Mouse (Mus musculus): ENCODE measurements around the gene Npc1l1. TPM values are rescaled to one million over a fixed set of nuclear protein-coding genes. Genes with fewer than 3 reads are reported as not detected.
"Not testable (repeated sequence)": the region's sequence is repeated elsewhere in the genome, so short reads cannot be mapped to it uniquely, and the experiment has no call there.

Gene Npc1l1
- polyA plus RNA-seq, 1 experiment from 2014 or later = not detected

DNA sequence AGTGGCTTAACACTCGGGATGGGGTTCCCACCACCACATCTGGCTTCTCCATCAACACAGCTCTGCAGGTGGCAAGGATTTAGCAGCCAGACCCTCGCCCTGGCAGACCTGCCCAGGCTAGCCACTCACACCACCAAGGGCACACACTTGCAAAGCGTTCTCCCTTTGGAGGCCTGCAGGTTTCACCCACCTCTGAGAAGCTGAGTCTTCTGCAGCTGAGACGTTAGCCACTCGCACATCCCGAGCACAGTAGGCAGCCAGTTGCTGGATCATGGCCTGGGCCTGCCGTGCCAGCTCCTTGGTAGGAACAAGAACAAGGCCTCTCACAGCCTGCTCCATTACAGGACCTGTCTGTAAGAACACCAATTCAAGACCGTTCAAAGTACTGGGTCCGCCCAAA is 36.7 kb upstream of the Npc1l1 start:
- H3K4me1 ChIP-seq (ENCODE audit: insufficient read depth) = peaks cover 5% of the 10 kb centered on the region; the same call in 1 of the 2 replicates
- H3K9me3 ChIP-seq (ENCODE audit: low read depth, low read length) = no peaks in the 10 kb centered on the region
- H3K9ac ChIP-seq = peak overlapping the region; percentile 83
- WGBS = 63% methylated on average over 9 of the region's 9 CpGs
- H3K36me3 ChIP-seq (ENCODE audit: insufficient read depth) = peaks cover 61% of the 10 kb centered on the region
- ATAC-seq (ENCODE audit: insufficient read depth) (no peak), DNase-seq (no peak)
- H3K4me3 ChIP-seq (ENCODE audit: low read depth, low read length) = peak overlapping the region; percentile 98
- H3K27ac ChIP-seq (ENCODE audit: low read depth) = no peak overlapping the region
- H3K27me3 ChIP-seq (ENCODE audit: insufficient read depth, low read length) = no peaks in the 10 kb centered on the region
- peak overlapping the region; percentile 87 for H3K4me2 ChIP-seq
- TF ChIP-seq CTCF (IDR thresholded peaks at IDR 0.05; ENCODE audit: low read depth) = no peak

DNA sequence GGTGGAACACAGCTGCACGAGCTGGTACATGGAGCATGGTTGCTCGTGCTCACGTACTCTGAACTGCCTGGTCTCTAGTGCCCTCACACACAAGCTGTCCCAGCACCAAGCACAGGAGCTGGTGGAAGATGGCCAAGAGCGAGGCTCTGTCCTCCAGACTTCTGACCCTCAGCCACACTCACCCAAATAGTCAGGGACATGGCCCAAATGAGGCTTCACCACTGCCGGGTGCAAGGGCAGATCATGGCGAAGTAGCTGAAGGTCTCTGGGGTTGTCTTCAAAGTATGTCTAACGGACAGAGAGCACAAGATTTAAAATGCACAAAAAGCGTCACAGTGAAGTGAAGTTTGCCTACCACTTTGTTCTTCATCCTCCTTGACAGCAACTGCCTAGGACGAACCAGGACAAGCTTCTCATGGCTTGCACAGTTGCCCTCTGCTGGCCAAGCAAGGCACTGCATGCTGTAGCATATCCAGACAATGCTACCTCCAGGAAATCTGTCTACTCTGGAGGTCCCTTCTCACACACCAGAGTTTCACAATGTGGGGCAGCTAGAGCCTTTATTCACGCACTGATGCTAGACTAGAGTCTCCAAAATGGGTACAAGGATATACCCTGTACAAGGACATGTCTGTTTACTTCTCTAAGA is 31.6 kb upstream of the Npc1l1 start:
- Histone ChIP-seq H3K9ac (no peak overlapping the region), H3K4me2 (no peak overlapping the region), H3K4me1 (ENCODE audit: insufficient read depth) (peaks cover 2% of the 10 kb centered on the region; the same call in 1 of the 2 replicates), H3K36me3 (ENCODE audit: insufficient read depth) (peaks cover 93% of the 10 kb centered on the region), H3K27me3 (ENCODE audit: insufficient read depth, low read length) (no peaks in the 10 kb centered on the region), H3K4me3 (ENCODE audit: low read depth, low read length) (no peak overlapping the region), H3K9me3 (ENCODE audit: low read depth, low read length) (no peaks in the 10 kb centered on the region), H3K27ac (ENCODE audit: low read depth) (no peak overlapping the region)
- peak; percentile 92 for DNase-seq
- WGBS = 77% methylated on average over 10 of the region's 10 CpGs
- peak; percentile 99 for TF ChIP-seq CTCF (IDR thresholded peaks at IDR 0.05; ENCODE audit: low read depth)
- ATAC-seq (ENCODE audit: insufficient read depth) = no peak

- Histone ChIP-seq H3K27ac (ENCODE audit: low read depth) (no peak overlapping the region), H3K27me3 (ENCODE audit: insufficient read depth, low read length) (no peaks in the 10 kb centered on the region), H3K36me3 (ENCODE audit: insufficient read depth) (peaks cover 74% of the 10 kb centered on the region), H3K9ac (no peak overlapping the region), H3K4me2 (no peak overlapping the region), H3K4me3 (ENCODE audit: low read depth, low read length) (no peak overlapping the region), H3K9me3 (ENCODE audit: low read depth, low read length) (no peaks in the 10 kb centered on the region), H3K4me1 (ENCODE audit: insufficient read depth) (no peaks in the 10 kb centered on the region)
- DNase-seq (no peak), ATAC-seq (ENCODE audit: insufficient read depth) (no peak)
- TF ChIP-seq CTCF (IDR thresholded peaks at IDR 0.05; ENCODE audit: low read depth) = no peak
- WGBS = 92% methylated on average over 7 of the region's 7 CpGs
Measured at GRCm38 (mm10) chr11:6259413-6259812, 29.5 kb upstream of the Npc1l1 start.

GRCm38 (mm10) chr11:6256490-6257072 is 26.6 kb upstream of the Npc1l1 start:
- 69% methylated on average over 6 of the region's 6 CpGs for WGBS
- H3K4me3 ChIP-seq (ENCODE audit: low read depth, low read length) = no peak overlapping the region
- no peaks in the 10 kb centered on the region for H3K4me1 ChIP-seq (ENCODE audit: insufficient read depth)

DNA sequence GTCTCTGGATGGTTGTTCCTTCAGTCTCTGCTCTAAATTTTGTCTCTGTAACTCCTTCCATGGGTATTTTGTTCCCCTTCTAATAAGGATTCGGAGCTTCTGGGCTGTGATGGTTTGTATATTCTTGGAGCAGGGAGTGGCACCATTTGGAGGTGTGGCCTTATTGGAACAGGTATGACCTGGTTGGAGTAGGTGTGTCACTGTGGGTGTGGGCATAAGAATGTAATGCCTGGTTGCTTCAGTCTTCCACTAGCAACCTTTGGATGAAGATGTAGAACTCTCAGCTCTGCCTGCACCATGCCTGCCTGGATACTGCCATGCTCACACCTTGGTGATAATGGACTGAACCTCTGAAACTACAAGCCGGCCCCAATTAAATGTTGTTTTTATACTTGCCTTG is 24.7 kb upstream of the Npc1l1 start:
- WGBS = 88% methylated on average over 2 of the region's 2 CpGs
- H3K4me2 ChIP-seq; H3K9me3 ChIP-seq (ENCODE audit: low read depth, low read length); H3K27me3 ChIP-seq (ENCODE audit: insufficient read depth, low read length); H3K4me3 ChIP-seq (ENCODE audit: low read depth, low read length); ATAC-seq (ENCODE audit: insufficient read depth); H3K4me1 ChIP-seq (ENCODE audit: insufficient read depth); H3K9ac ChIP-seq; H3K27ac ChIP-seq (ENCODE audit: low read depth); DNase-seq: not testable (repeated sequence)
- peaks cover 25% of the 10 kb centered on the region for H3K36me3 ChIP-seq (ENCODE audit: insufficient read depth)

More at GRCm38 (mm10) chr11:6256490-6257072, 26.6 kb upstream of the Npc1l1 start:
- no peak for TF ChIP-seq CTCF (IDR thresholded peaks at IDR 0.05; ENCODE audit: low read depth)
- H3K27me3 ChIP-seq (ENCODE audit: insufficient read depth, low read length) = no peaks in the 10 kb centered on the region
- DNase-seq = no peak
- ATAC-seq (ENCODE audit: insufficient read depth) = 0 out of 2 replicates have a peak, but pooled peaks have one; percentile 21
- H3K36me3 ChIP-seq (ENCODE audit: insufficient read depth) = peaks cover 45% of the 10 kb centered on the region
- H3K4me2 ChIP-seq = no peak overlapping the region
- no peaks in the 10 kb centered on the region for H3K9me3 ChIP-seq (ENCODE audit: low read depth, low read length)
- no peak overlapping the region for H3K27ac ChIP-seq (ENCODE audit: low read depth)
- H3K9ac ChIP-seq = no peak overlapping the region

- Histone ChIP-seq H3K36me3 (ENCODE audit: insufficient read depth) (peaks cover 8% of the 10 kb centered on the region), H3K4me2 (no peak overlapping the region), H3K4me3 (ENCODE audit: low read depth, low read length) (no peak overlapping the region), H3K9me3 (ENCODE audit: low read depth, low read length) (no peaks in the 10 kb centered on the region), H3K27me3 (ENCODE audit: insufficient read depth, low read length) (no peaks in the 10 kb centered on the region), H3K27ac (ENCODE audit: low read depth) (no peak overlapping the region), H3K9ac (no peak overlapping the region), H3K4me1 (ENCODE audit: insufficient read depth) (no peaks in the 10 kb centered on the region)
- no peak for ATAC-seq (ENCODE audit: insufficient read depth)
- WGBS = 86% methylated on average over 4 of the region's 4 CpGs
- no peak for DNase-seq
- no peak for TF ChIP-seq CTCF (IDR thresholded peaks at IDR 0.05; ENCODE audit: low read depth)
Measured at GRCm38 (mm10) chr11:6252824-6253223, 22.9 kb upstream of the Npc1l1 start.

DNA sequence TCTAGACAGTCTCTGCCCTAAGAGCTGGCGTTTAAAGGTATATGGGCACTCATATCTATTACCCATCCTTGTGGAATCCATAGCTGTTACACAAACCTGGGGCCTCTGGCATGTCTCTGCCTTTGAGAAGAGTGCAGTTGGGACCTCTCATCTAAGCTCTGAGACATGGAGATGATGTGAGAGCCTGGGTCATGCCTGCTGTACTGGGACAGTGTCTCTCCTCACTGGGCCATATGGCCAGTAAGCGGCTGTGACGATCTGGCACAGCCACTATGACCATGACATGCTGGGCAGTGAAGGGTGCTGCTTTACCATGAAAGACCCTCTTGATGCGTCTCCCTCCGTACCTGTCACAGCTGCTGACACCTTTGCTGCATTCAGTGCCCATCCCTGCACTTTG is 22.3 kb upstream of the Npc1l1 start:
- ATAC-seq (ENCODE audit: insufficient read depth) (no peak), DNase-seq (no peak)
- H3K4me1 ChIP-seq (ENCODE audit: insufficient read depth) = no peaks in the 10 kb centered on the region
- H3K4me2 ChIP-seq = no peak overlapping the region
- no peaks in the 10 kb centered on the region for H3K9me3 ChIP-seq (ENCODE audit: low read depth, low read length)
- 89% methylated on average over 5 of the region's 5 CpGs for WGBS
- TF ChIP-seq CTCF (IDR thresholded peaks at IDR 0.05; ENCODE audit: low read depth) = no peak
- no peak overlapping the region for H3K9ac ChIP-seq
- no peak overlapping the region for H3K27ac ChIP-seq (ENCODE audit: low read depth)
- no peak overlapping the region for H3K4me3 ChIP-seq (ENCODE audit: low read depth, low read length)
- no peaks in the 10 kb centered on the region for H3K27me3 ChIP-seq (ENCODE audit: insufficient read depth, low read length)
- H3K36me3 ChIP-seq (ENCODE audit: insufficient read depth) = peaks cover 2% of the 10 kb centered on the region; the same call in 1 of the 2 replicates

Measured in lung, embryonic 14.5 days (tissue).